Mouse (Mus musculus) intestine, postnatal 0 days (tissue): ENCODE measurements around the gene Adora1. TPM values are rescaled to one million over a fixed set of nuclear protein-coding genes. Genes with fewer than 3 reads are reported as not detected.

Experiments
- ATAC-seq: fragments of 200-750 bp; cut with Nextera tagmentation; 2 replicates; pipeline ENCODE4 v1.8.0; 2017; ENCODE audit warnings: mild to moderate bottlenecking, moderate TSS enrichment, moderate library complexity
- H3K27ac ChIP-seq: fragments of 300-500 bp; sonication (generic); 2 replicates; pipeline ENCODE4 v1.5.1; 2014; ENCODE audit warnings: mild to moderate bottlenecking, low read depth, low read length, moderate library complexity
- H3K27me3 ChIP-seq: fragments of 300-500 bp; sonication (generic); replicated peaks from 2 replicates; pipeline ENCODE4 v1.6.1; 2014; ENCODE audit warnings: low read length, mixed read lengths; ENCODE audit not compliant: control insufficient read depth, insufficient read depth
- H3K36me3 ChIP-seq: fragments of 300-500 bp; sonication (generic); 2 replicates; pipeline ENCODE4 v1.6.1; 2014; ENCODE audit warnings: mild to moderate bottlenecking, moderate library complexity; ENCODE audit not compliant: control insufficient read depth, insufficient read depth
- H3K4me1 ChIP-seq: fragments of 300-500 bp; sonication (generic); replicated peaks from 2 replicates; pipeline ENCODE4 v1.6.1; 2014; ENCODE audit warnings: antibody characterized with exemption, low read length, mixed read lengths; ENCODE audit not compliant: control insufficient read depth, insufficient read depth
- H3K4me2 ChIP-seq: fragments of 300-500 bp; sonication (generic); replicated peaks from 2 replicates; pipeline ENCODE4 v1.6.1; 2014; ENCODE audit warnings: low read depth, mild to moderate bottlenecking, moderate library complexity
- H3K4me3 ChIP-seq: fragments of 300-500 bp; sonication (generic); 2 replicates; pipeline ENCODE4 v1.5.1; 2014; ENCODE audit warnings: low read depth, low read length
- H3K9ac ChIP-seq: fragments of 300-500 bp; sonication (generic); 2 replicates; pipeline ENCODE4 v1.6.1; 2014; ENCODE audit warnings: mild to moderate bottlenecking, low read depth, low read length
- H3K9me3 ChIP-seq: fragments of 300-500 bp; sonication (generic); 2 replicates; pipeline ENCODE4 v1.6.1; 2016; ENCODE audit warnings: mixed run types; ENCODE audit not compliant: control insufficient read depth
- CTCF ChIP-seq: sonication (generic); IDR thresholded peaks from 2 replicates; pipeline ENCODE4 v1.5.1; 2016; ENCODE audit warnings: low read depth, mild to moderate bottlenecking, control low read depth, antibody characterized with exemption, moderate library complexity
- WGBS: fragments of 180-500 bp; shearing (Covaris S2); extraction: QIAGEN DNeasy Blood & Tissue Kit; methylation state at CpG from one replicate; pipeline ENCODE4 v1.1.7; 2014; 5-methylcytosine and 5-hydroxymethylcytosine counted together
- polyA plus RNA-seq: library from polyadenylated mRNA; unstranded; fragments of >200 nt; fragmentation: Nextera tagmentation; extraction: Ambion mirVana; gene quantifications from 2 replicates; pipeline ENCODE4 v1.2.1, GENCODE M21; 2015

The Adora1 gene
- polyA plus RNA-seq, 1 experiment from 2014 or later: 2.2 TPM

DNA sequence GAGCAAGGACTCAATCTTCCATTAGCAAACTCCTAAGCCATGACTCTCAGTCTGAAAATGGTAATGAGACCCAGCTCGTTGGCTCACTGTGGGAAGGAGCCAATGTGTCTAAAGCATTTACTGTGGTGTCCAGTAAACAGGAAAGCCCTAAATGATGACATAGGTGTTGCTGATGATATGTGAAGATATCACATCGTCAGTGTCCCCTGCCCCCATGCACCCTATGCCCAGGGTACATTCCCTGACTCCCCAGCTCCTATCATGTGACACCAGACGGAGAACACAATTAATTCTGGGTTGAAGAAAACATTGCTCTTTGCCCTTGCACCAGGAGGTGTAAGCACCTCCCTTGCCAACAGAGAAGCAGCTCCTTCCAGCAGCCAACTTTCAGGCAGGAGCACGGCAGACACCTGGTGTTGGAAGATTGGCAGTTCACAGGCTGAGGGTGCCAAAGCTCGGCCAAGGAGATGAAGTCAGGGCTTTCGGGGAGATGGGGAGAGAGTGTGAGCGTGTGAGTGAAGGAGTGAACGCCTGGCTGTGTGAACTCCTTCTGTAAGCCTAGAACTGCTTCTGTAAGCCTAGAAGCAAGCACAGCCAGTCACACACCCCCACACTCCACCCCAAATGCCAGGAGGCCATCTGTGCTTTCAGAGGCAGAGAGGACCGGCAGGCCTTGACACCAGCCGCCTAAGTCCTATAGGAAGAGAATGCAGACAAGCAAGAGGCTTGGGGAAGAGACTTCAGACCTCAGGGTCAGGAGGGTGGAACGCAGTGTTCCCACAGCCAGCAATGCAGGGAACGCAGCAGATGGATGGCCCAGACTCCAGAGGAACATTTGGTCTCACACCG lies 40.6 kb upstream of the Adora1 start:
- no peak for ATAC-seq
- H3K9ac ChIP-seq: no peak overlapping the region
- no peak for TF ChIP-seq CTCF
- H3K4me1 ChIP-seq: no peaks in the 10 kb centered on the region
- no peak overlapping the region for H3K4me2 ChIP-seq
- H3K4me3 ChIP-seq: no peak overlapping the region
- H3K36me3 ChIP-seq: no peaks in the 10 kb centered on the region
- no peak overlapping the region for H3K27ac ChIP-seq
- 60% methylated on average over 13 of the region's 13 CpGs for WGBS
- no peaks in the 10 kb centered on the region for H3K27me3 ChIP-seq
- no peaks in the 10 kb centered on the region for H3K9me3 ChIP-seq

GRCm38 (mm10) chr1:134274483-134274920 lies 39.3 kb upstream of the Adora1 start:
- no peak for ATAC-seq
- H3K9me3 ChIP-seq: no peaks in the 10 kb centered on the region

DNA sequence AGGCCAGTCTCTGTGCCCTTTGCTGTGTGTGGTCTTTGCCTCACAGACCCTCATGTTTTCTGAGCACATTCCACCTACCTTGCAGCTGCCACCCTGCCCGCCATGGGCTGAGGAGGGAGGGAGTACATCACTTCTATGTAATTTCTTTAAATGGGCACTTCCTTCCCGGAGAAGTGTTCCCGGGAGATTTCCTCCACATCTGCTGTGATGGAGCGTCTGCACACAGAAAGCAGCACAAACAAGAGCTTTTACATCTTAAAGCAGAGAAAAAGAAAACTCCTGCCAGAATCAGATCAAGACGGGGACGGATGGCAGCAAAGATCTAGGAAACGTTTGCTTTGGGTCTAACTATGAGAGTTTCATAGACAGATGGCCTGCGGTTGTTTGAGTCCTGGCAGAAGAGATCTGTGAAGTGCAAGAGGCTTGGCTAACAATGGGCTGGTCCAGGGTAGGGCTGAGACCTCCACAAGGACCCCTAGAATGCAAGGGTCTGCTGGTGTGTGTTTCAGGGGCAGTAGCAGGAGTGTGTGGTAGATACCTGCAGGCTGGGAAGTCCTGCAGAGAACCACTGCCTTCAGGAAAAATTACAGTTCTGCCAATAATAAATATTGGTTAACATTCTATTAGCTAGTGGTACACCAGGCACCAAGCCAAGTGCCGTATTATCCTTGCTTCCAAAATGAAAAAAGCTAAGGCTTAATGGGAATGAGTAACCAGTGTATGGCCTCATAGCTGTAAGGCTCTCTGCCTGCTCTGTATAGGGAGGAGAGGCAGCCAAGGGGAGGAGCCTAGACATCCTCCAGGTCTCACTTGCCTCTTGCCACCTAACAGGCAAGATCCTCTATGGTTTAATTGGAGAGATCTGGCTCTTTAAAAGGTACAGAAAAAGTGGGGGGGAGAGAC lies 38.5 kb upstream of the Adora1 start:
- H3K27me3 ChIP-seq: no peaks in the 10 kb centered on the region
- no peak overlapping the region for H3K9ac ChIP-seq
- H3K4me2 ChIP-seq: no peak overlapping the region
- no peak for ATAC-seq
- no peaks in the 10 kb centered on the region for H3K9me3 ChIP-seq
- H3K36me3 ChIP-seq: no peaks in the 10 kb centered on the region
- no peak overlapping the region for H3K4me3 ChIP-seq
- TF ChIP-seq CTCF: no peak
- no peak overlapping the region for H3K27ac ChIP-seq
- no peaks in the 10 kb centered on the region for H3K4me1 ChIP-seq
- WGBS: 54% methylated on average over 9 of the region's 9 CpGs

More at GRCm38 (mm10) chr1:134274483-134274920, 39.3 kb upstream of the Adora1 start:
- no peaks in the 10 kb centered on the region for H3K36me3 ChIP-seq
- H3K4me1 ChIP-seq: no peaks in the 10 kb centered on the region
- H3K4me3 ChIP-seq: no peak overlapping the region
- TF ChIP-seq CTCF: no peak
- 71% methylated on average over 7 of the region's 7 CpGs for whole genome bisulfite sequencing
- H3K27ac ChIP-seq: no peak overlapping the region
- no peaks in the 10 kb centered on the region for H3K27me3 ChIP-seq
- H3K9ac ChIP-seq: no peak overlapping the region
- no peak overlapping the region for H3K4me2 ChIP-seq

DNA sequence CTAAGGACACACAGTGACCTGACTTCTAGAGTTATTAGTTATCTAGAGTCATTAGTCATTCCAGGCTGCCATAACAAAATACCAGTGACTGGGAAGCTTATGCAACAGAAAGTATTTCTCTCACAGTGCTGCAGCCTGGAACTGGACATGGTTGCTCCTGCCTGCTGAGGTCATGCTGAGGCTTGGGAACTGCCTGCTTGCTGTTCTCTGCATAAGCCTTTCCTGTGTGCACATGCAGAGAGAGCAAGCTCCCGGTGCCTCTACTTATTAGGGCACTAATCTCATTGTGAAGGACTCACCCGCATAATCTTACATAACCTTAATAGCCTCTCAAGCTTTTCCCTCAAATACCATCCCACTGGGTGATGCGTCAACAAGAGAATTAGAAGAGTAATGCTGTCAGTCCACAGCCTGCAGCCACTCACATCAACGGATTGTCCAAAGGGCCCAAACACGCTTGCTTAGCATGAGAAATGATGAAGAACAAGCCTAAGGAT lies 37.6 kb upstream of the Adora1 start:
- Histone ChIP-seq H3K9ac (no peak overlapping the region), H3K36me3 (no peaks in the 10 kb centered on the region), H3K4me2 (no peak overlapping the region), H3K4me3 (no peak overlapping the region), H3K9me3 (no peaks in the 10 kb centered on the region), H3K27me3 (no peaks in the 10 kb centered on the region), H3K27ac (no peak overlapping the region), H3K4me1 (no peaks in the 10 kb centered on the region)
- no peak for ATAC-seq
- TF ChIP-seq CTCF: no peak
- WGBS: 55% methylated on average over 5 of the region's 5 CpGs

GRCm38 (mm10) chr1:134270026-134270425 lies 34.8 kb upstream of the Adora1 start:
- no peak overlapping the region for H3K4me3 ChIP-seq
- ATAC-seq: no peak
- no peak for TF ChIP-seq CTCF
- H3K4me2 ChIP-seq: no peak overlapping the region
- H3K36me3 ChIP-seq: no peaks in the 10 kb centered on the region
- no peak overlapping the region for H3K27ac ChIP-seq
- H3K9ac ChIP-seq: no peak overlapping the region
- 80% methylated on average over 7 of the region's 7 CpGs for WGBS
- H3K27me3 ChIP-seq: no peaks in the 10 kb centered on the region
- no peaks in the 10 kb centered on the region for H3K4me1 ChIP-seq
- no peaks in the 10 kb centered on the region for H3K9me3 ChIP-seq

GRCm38 (mm10) chr1:134265797-134266196 lies 30.6 kb upstream of the Adora1 start:
- TF ChIP-seq CTCF: no peak
- Histone ChIP-seq H3K27ac (no peak overlapping the region), H3K4me3 (no peak overlapping the region), H3K4me1 (no peaks in the 10 kb centered on the region), H3K27me3 (no peaks in the 10 kb centered on the region), H3K9ac (no peak overlapping the region), H3K9me3 (no peaks in the 10 kb centered on the region), H3K36me3 (no peaks in the 10 kb centered on the region), H3K4me2 (no peak overlapping the region)
- 34% methylated on average over 2 of the region's 2 CpGs for WGBS
- ATAC-seq: no peak
